Mouse (Mus musculus) limb, embryonic 13.5 days (tissue): Measurements from ENCODE around the gene Ifit1. TPM values are rescaled to one million over a fixed set of nuclear protein-coding genes. Genes with fewer than 3 reads are reported as not detected.

Experiments used
- ATAC-seq: fragments of 200-750 bp; cut with Nextera tagmentation; 2 replicates; pipeline ENCODE4 v1.8.0; 2017; ENCODE audit warnings: low read depth, moderate number of reproducible peaks, moderate TSS enrichment; ENCODE audit not compliant: low FRiP score
- H3K27ac ChIP-seq: fragments of 300-500 bp; sonication (generic); 2 replicates; pipeline ENCODE4 v1.5.1; 2015; ENCODE audit warnings: inconsistent platforms, mild to moderate bottlenecking, moderate library complexity
- H3K27me3 ChIP-seq: fragments of 300-500 bp; sonication (generic); 2 replicates; pipeline ENCODE4 v1.6.1; 2015; ENCODE audit warnings: mild to moderate bottlenecking, inconsistent platforms
- H3K36me3 ChIP-seq: fragments of 300-500 bp; sonication (generic); 2 replicates; pipeline ENCODE4 v1.6.1; 2015; ENCODE audit warnings: inconsistent platforms, mild to moderate bottlenecking, moderate library complexity
- H3K4me1 ChIP-seq: fragments of 300-500 bp; sonication (generic); 2 replicates; pipeline ENCODE4 v1.6.1; 2015; ENCODE audit warnings: inconsistent platforms
- H3K4me2 ChIP-seq: fragments of 300-500 bp; sonication (generic); replicated peaks from 2 replicates; pipeline ENCODE4 v1.6.1; 2015; ENCODE audit warnings: inconsistent platforms, mild to moderate bottlenecking, moderate library complexity
- H3K4me3 ChIP-seq: fragments of 300-500 bp; sonication (generic); 2 replicates; pipeline ENCODE4 v1.5.1; 2015; ENCODE audit warnings: moderate library complexity, mild to moderate bottlenecking, inconsistent platforms
- H3K9ac ChIP-seq: fragments of 300-500 bp; sonication (generic); 2 replicates; pipeline ENCODE4 v1.6.1; 2015; ENCODE audit warnings: mild to moderate bottlenecking, inconsistent platforms
- H3K9me3 ChIP-seq: fragments of 300-500 bp; sonication (generic); 2 replicates; pipeline ENCODE4 v1.6.1; 2016; ENCODE audit warnings: inconsistent platforms
- WGBS: fragments of 180-500 bp; shearing (Covaris S2); methylation state at CpG from one replicate; pipeline ENCODE4 v1.1.7; 2015; 5-methylcytosine and 5-hydroxymethylcytosine counted together
- polyA plus RNA-seq: library from polyadenylated mRNA; unstranded; fragments of >200 nt; fragmentation: Nextera tagmentation; extraction: Ambion mirVana; gene quantifications from 2 replicates; pipeline ENCODE4 v1.2.1, GENCODE M21; 2015

The Ifit1 gene
- polyA plus RNA-seq, 1 experiment from 2014 or later, result 0.60 TPM

GRCm38 (mm10) chr19:34662067-34662507, 21.4 kb downstream of the Ifit1 start:
- WGBS, result 15% methylated on average over 13 of the region's 13 CpGs
- peak; percentile 92 for ATAC-seq

DNA sequence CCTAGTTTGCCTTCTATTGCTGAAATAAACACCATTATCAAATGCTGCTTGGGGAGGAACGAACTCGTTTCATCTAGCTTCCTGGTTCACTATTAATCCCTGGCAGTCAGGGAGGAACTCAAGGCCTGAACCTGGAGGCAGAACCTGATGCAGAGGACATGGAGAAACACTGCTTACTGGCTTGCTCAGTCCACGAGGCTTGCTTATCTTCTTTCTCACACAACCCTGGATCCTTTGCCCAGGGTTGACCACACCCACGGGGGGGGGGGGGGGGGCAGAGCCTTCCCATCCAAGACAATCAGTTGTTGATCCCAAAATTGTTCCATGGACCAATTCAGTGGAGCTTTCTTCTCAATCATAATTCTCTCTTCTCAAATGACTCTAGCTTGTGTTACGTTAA, 22.1 kb downstream of the Ifit1 start:
- whole genome bisulfite sequencing, result 41% methylated on average over 5 of the region's 5 CpGs
- H3K4me1 ChIP-seq, result no peaks in the 10 kb centered on the region
- no peak for ATAC-seq
- H3K27me3 ChIP-seq, result no peaks in the 10 kb centered on the region
- H3K36me3 ChIP-seq, result no peaks in the 10 kb centered on the region
- no peak overlapping the region for H3K9ac ChIP-seq
- H3K4me2 ChIP-seq, result peak overlapping the region; percentile 53
- no peaks in the 10 kb centered on the region for H3K9me3 ChIP-seq
- no peak overlapping the region for H3K27ac ChIP-seq
- H3K4me3 ChIP-seq, result peak overlapping the region; percentile 32; the same call in 1 of the 2 replicates

More at GRCm38 (mm10) chr19:34662067-34662507, 21.4 kb downstream of the Ifit1 start:
- Histone ChIP-seq H3K27me3 (no peaks in the 10 kb centered on the region), H3K9ac (no peak overlapping the region), H3K4me3 (peak overlapping the region; percentile 32), H3K4me1 (no peaks in the 10 kb centered on the region), H3K4me2 (peak overlapping the region; percentile 53), H3K27ac (no peak overlapping the region), H3K36me3 (no peaks in the 10 kb centered on the region), H3K9me3 (no peaks in the 10 kb centered on the region)

DNA sequence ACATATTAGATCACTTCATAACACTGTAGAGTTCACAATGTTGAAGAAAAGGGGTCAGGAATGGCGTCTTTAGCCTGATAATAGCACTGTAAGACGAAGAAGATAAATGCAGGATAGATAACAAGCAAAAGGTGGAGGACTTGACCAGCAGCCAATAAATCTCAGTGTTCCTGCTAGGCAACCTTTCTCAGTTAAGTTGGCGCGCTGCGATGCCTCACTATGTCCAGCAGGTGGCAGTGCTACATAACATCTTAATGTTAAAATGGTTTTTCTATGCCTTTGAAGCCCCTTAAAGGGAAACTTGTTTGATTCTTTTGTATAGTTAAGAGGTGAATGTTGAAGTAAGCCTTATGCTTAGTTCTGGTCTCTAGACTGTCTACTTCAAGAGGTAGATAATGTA, 25.5 kb downstream of the Ifit1 start:
- no peak for ATAC-seq
- H3K27me3 ChIP-seq, result no peaks in the 10 kb centered on the region
- H3K27ac ChIP-seq, result no peak overlapping the region
- no peaks in the 10 kb centered on the region for H3K4me1 ChIP-seq
- H3K36me3 ChIP-seq, result no peaks in the 10 kb centered on the region
- no peak overlapping the region for H3K4me2 ChIP-seq
- H3K9me3 ChIP-seq, result no peaks in the 10 kb centered on the region
- no peak overlapping the region for H3K4me3 ChIP-seq
- H3K9ac ChIP-seq, result no peak overlapping the region
- 1% methylated on average over 5 of the region's 5 CpGs for WGBS

DNA sequence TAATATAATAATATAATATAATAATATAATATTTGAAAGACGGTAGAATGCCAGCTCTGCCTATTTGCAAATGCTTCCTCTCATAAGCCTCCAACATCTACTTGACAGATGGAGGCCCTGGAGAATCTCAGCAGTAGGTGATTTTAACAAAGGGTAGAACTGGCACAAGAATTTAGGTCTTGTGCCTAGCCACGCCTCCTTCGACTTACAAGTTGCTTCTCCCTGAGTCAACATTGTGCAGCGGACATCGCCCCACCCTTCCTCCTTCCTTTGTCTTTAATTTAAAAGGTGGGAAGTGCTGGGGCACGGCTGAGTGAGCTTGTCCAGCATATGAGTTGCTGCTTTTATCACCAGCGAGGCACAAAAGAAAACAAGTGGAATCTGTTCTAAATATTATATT, 32.8 kb downstream of the Ifit1 start:
- Histone ChIP-seq H3K27ac (no peak overlapping the region), H3K9me3 (no peaks in the 10 kb centered on the region), H3K4me3 (no peak overlapping the region), H3K9ac (no peak overlapping the region), H3K27me3 (no peaks in the 10 kb centered on the region), H3K4me1 (no peaks in the 10 kb centered on the region), H3K36me3 (no peaks in the 10 kb centered on the region), H3K4me2 (no peak overlapping the region)
- ATAC-seq, result no peak
- WGBS, result 87% methylated on average over 7 of the region's 7 CpGs

DNA sequence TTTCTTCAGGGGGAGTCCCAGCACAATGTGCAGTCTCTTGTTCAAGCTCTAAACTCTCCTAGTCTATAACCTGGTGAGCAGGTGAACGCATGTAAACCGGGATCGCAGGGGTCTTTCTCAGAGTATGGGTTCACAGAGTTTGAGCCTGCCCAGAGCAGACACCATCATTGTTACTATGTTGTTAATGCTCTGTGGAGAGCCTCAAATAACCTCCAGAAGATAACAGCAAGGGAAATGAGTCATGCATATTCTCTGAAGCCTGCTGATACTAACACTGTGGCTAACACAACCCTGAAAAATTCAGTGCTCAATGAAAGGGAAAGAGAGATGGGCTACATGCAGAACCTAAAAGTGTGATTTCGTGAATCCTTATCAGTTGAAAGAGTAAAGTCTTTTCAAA, 37.8 kb downstream of the Ifit1 start:
- no peak for ATAC-seq
- H3K4me3 ChIP-seq, result no peak overlapping the region
- no peaks in the 10 kb centered on the region for H3K9me3 ChIP-seq
- no peak overlapping the region for H3K27ac ChIP-seq
- no peaks in the 10 kb centered on the region for H3K27me3 ChIP-seq
- H3K9ac ChIP-seq, result no peak overlapping the region
- no peak overlapping the region for H3K4me2 ChIP-seq
- H3K36me3 ChIP-seq, result no peaks in the 10 kb centered on the region
- 86% methylated on average over 4 of the region's 4 CpGs for WGBS
- no peaks in the 10 kb centered on the region for H3K4me1 ChIP-seq

DNA sequence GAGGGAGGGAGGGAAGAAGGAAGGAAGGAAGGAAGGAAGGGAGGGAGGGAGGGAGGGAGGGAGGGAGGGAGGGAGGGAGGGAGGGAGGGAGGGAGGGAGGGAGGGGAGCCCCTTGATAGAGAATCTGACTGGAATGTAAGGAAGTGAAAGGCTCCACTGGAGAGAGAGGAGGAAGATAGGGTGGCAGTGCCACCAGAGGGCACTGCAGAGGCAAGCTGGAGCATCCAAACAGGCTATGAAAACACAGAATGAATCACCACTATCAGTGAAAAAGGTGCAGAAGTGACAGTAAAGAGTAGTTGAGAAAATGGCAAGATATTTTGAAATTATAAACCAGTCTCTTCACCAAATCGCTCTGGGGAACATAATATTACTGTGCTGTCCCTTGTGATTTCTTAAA, 44.2 kb downstream of the Ifit1 start:
- H3K4me1 ChIP-seq, result no peaks in the 10 kb centered on the region
- ATAC-seq, result no peak
- H3K4me3 ChIP-seq, result no peak overlapping the region
- no peak overlapping the region for H3K9ac ChIP-seq
- no peaks in the 10 kb centered on the region for H3K27me3 ChIP-seq
- H3K4me2 ChIP-seq, result no peak overlapping the region
- 54% methylated on average over 1 of the region's 1 CpGs for WGBS
- no peaks in the 10 kb centered on the region for H3K36me3 ChIP-seq
- H3K9me3 ChIP-seq, result no peaks in the 10 kb centered on the region
- H3K27ac ChIP-seq, result no peak overlapping the region

GRCm38 (mm10) chr19:34685530-34685929, 44.9 kb downstream of the Ifit1 start:
- no peaks in the 10 kb centered on the region for H3K36me3 ChIP-seq
- no peaks in the 10 kb centered on the region for H3K4me1 ChIP-seq
- WGBS, result 93% methylated on average over 1 of the region's 1 CpGs
- no peaks in the 10 kb centered on the region for H3K9me3 ChIP-seq
- no peak overlapping the region for H3K27ac ChIP-seq
- H3K4me2 ChIP-seq, result no peak overlapping the region
- ATAC-seq, result no peak
- H3K27me3 ChIP-seq, result no peaks in the 10 kb centered on the region
- no peak overlapping the region for H3K4me3 ChIP-seq
- H3K9ac ChIP-seq, result no peak overlapping the region

DNA sequence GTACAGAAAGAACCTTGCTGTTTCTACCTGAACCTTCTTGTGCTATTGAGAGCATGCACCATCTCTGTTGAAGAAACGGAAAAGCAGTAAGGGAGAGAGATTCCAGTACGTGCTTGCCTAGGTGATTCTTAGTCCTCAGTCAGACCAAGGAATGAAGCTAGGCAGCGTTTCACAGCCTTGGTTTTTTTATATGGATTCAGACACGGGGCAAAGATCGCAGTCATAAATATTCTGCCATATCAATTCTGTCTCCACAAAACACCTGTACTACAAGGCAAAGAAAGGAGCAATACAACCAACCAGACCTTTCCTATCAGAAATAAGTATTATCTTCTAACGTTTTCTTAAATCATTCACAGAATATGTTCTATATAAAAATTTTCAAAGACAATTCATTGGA, 50.7 kb downstream of the Ifit1 start:
- Histone ChIP-seq H3K36me3 (no peaks in the 10 kb centered on the region), H3K4me2 (no peak overlapping the region), H3K9ac (no peak overlapping the region), H3K4me1 (no peaks in the 10 kb centered on the region), H3K27ac (no peak overlapping the region), H3K9me3 (no peaks in the 10 kb centered on the region), H3K27me3 (no peaks in the 10 kb centered on the region), H3K4me3 (no peak overlapping the region)
- 78% methylated on average over 6 of the region's 6 CpGs for WGBS
- ATAC-seq, result no peak

DNA sequence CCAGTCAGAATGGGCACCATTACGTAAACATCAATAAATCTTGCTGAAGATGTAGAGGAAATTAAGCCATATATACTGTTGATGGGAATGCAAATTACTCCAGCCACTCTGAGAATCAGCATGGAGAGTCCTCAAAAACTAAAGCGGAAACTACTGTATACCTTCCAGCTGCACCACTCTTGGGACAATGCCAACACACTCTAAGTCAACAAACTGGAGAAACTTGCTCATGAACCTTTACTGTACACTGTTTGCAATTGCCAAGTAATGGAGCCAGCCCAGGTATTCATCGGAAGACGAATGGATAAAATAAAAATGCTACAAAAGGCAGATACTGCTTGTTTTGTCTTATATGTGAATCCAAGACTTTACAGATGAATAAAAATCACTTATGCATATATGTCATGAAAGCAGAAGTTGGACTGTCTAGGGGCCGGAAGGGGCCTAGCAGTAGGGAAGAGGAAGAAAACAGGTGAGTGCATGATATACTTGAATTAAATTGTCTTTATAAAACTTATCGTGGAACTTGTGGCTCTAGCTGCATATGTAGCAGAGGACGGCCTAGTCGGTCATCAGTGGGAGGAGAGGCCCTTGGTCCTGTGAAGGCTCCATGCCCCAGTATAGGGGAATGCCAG, 55.8 kb downstream of the Ifit1 start:
- H3K4me2 ChIP-seq, result no peak overlapping the region
- H3K4me3 ChIP-seq, result no peak overlapping the region
- no peaks in the 10 kb centered on the region for H3K4me1 ChIP-seq
- no peaks in the 10 kb centered on the region for H3K9me3 ChIP-seq
- no peak for ATAC-seq
- H3K9ac ChIP-seq, result no peak overlapping the region
- no peaks in the 10 kb centered on the region for H3K36me3 ChIP-seq
- 88% methylated on average over 8 of the region's 8 CpGs for WGBS
- no peaks in the 10 kb centered on the region for H3K27me3 ChIP-seq
- no peak overlapping the region for H3K27ac ChIP-seq

DNA sequence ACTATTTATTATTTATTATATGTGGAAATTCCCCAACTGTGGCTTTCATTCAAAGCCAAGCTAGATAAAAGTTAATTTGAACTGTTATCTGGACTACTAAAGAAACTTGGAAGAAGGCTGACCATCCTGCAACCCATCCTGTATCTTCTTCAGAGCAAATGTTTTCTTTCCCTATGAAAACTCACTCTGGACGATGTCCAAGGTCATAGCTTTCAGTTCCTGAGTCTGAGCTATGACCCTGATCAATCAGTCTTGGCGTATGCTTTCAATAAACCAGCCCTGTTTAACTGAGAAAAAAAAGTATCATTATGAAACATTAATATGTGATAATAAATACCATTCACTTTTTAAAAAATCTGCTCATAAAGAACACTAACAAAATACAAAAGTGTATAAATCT, 56.8 kb downstream of the Ifit1 start:
- Histone ChIP-seq H3K4me3 (no peak overlapping the region), H3K27ac (no peak overlapping the region), H3K36me3 (no peaks in the 10 kb centered on the region), H3K9ac (no peak overlapping the region), H3K4me1 (no peaks in the 10 kb centered on the region), H3K27me3 (no peaks in the 10 kb centered on the region), H3K9me3 (no peaks in the 10 kb centered on the region), H3K4me2 (no peak overlapping the region)
- ATAC-seq, result no peak
- 63% methylated on average over 2 of the region's 2 CpGs for WGBS

- no peak overlapping the region for H3K9ac ChIP-seq
- no peak overlapping the region for H3K4me3 ChIP-seq
- no peaks in the 10 kb centered on the region for H3K36me3 ChIP-seq
- 84% methylated on average over 3 of the region's 3 CpGs for WGBS
- H3K9me3 ChIP-seq, result no peaks in the 10 kb centered on the region
- no peak for ATAC-seq
- H3K4me2 ChIP-seq, result no peak overlapping the region
- H3K27me3 ChIP-seq, result no peaks in the 10 kb centered on the region
- no peaks in the 10 kb centered on the region for H3K4me1 ChIP-seq
- H3K27ac ChIP-seq, result no peak overlapping the region
These were observed 57.8 kb downstream of the Ifit1 start for GRCm38 (mm10) chr19:34698432-34698831.

DNA sequence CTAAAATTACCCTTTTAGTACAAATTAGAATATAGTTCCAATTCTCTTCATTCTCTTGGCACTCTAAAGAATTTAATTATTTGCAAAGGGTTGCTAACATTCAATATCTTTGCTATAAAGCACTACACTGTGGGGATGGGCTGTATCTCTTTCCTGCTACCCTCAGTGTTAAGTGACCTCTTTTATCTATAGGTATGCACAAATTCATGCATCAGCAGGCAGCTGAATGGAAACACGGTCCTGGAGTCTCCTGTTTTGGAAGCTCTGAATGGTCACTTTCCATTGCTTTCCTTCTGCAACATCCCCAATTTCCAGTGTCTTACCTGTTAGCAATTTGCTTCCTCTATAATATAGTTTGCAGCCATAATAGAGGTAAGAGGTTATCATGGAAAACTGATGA, 58.2 kb downstream of the Ifit1 start:
- no peak for ATAC-seq
- H3K4me1 ChIP-seq, result no peaks in the 10 kb centered on the region
- 69% methylated on average over 1 of the region's 1 CpGs for WGBS

DNA sequence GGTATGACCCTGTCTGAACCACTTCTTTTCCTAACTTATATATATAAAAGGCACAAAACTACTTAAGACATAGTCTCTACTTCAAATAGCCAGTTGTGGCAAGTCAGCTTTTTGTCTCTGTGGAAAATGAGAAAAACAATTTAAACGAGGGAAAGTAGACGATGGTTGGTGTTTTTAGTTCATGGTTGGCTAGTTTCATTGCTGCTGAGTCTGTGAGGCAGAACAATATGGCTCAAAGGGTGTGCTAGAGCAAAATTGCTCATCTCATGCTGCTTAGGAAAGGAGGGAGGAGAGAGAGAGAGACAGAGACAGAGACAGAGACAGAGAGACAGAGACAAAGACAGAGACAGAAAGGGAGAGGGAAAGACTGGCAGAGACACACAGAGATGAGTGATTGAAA, 58.6 kb downstream of the Ifit1 start:
- WGBS, result 80% methylated on average over 2 of the region's 2 CpGs
- Histone ChIP-seq H3K4me1 (no peaks in the 10 kb centered on the region), H3K4me3 (no peak overlapping the region), H3K9ac (no peak overlapping the region), H3K27me3 (no peaks in the 10 kb centered on the region), H3K9me3 (no peaks in the 10 kb centered on the region), H3K27ac (no peak overlapping the region), H3K4me2 (no peak overlapping the region), H3K36me3 (no peaks in the 10 kb centered on the region)
- ATAC-seq, result no peak

More for the DNA sequence above, 58.2 kb downstream of the Ifit1 start:
- Histone ChIP-seq H3K4me2 (no peak overlapping the region), H3K27me3 (no peaks in the 10 kb centered on the region), H3K36me3 (no peaks in the 10 kb centered on the region), H3K9ac (no peak overlapping the region), H3K9me3 (no peaks in the 10 kb centered on the region), H3K4me3 (no peak overlapping the region), H3K27ac (no peak overlapping the region)
